ENCODE assay signal across 6 mouse cellular contexts in the genomic region with DNA sequence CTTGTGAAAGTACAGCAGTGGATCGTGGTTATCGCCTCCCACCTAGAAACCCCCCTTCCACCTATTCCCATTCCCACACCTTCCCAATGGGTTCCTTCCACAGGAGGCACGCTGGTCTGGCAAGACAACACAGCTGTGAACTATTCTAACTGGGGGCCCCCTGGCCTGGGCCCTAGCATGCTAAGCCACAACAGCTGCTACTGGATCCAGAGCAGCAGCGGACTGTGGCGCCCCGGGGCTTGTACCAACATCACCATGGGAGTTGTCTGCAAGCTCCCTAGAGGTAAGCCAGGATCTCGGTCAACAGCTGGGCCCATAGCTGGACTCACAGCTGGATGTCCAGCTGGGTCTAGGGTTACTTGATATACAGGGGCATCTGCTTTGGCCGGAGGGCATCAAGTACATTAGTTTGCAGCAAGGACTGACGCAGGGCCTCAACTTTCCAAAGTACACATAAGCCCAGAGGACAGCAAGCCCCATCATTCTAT.
"Had no signal": no experiment of that assay in that cellular context is flagged by ENCODE, and none has a peak within 500 bp of the region (broad histone marks: within the 10 kb centered on the region; RNA-seq: fewer than 3 reads in every experiment).

No protein-coding gene starts in this region.

- H3K4me2 ChIP-seq: lung, embryonic 14.5 days; midbrain, embryonic 12.5 days; neural tube, embryonic 13.5 days had no signal

- H3K9me3 ChIP-seq: megakaryocyte, embryonic 14.5 days; midbrain, embryonic 12.5 days; neural tube, embryonic 13.5 days; neural tube, embryonic 15.5 days had no signal

- H3K9ac ChIP-seq: liver, embryonic 14.5 days; lung, embryonic 14.5 days; midbrain, embryonic 12.5 days; neural tube, embryonic 13.5 days; neural tube, embryonic 15.5 days had no signal

- H3K36me3 ChIP-seq: neural tube, embryonic 13.5 days; neural tube, embryonic 15.5 days had no signal

- H3K27ac ChIP-seq: liver, embryonic 14.5 days; midbrain, embryonic 12.5 days; neural tube, embryonic 13.5 days; neural tube, embryonic 15.5 days had no signal

- H3K4me3 ChIP-seq: megakaryocyte, embryonic 14.5 days; midbrain, embryonic 12.5 days; neural tube, embryonic 13.5 days; neural tube, embryonic 15.5 days had no signal

- H3K27me3 ChIP-seq: midbrain, embryonic 12.5 days; neural tube, embryonic 13.5 days; neural tube, embryonic 15.5 days had no signal
